In the genomic region with DNA sequence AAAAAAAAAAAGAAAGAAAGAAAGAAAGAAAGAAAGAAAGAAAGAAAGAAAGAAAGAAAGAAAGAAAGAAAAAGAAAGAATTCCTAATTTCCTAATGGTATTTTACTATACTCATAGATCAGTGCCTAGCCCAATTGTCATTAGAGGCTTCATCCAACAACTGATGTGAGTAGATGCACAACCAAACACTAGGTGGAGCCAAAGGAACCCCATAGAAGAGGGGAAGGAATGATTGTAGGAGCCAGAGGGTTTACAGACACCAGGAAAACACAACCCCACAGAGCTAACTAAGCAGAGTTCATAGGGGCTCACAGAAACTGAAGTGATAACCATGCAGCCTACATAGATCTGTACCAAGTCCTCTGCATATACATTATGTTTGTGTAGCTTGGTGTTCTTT, we compare ENCODE assay signal across 11 mouse cellular contexts. TPM values are rescaled to one million over a fixed set of nuclear protein-coding genes. Genes with fewer than 3 reads are reported as not detected.
A peak's percentile ranks its signal among the peaks of the same experiment; 100 is the strongest.
DNase-seq lines count a peak whose midpoint lies in the region; ATAC-seq and TF ChIP-seq lines count a peak whose summit lies in the region.
"Had no signal": no experiment of that assay in that cellular context is flagged by ENCODE, and none has a peak within 500 bp of the region (broad histone marks: within the 10 kb centered on the region; RNA-seq: fewer than 3 reads in every experiment).

No protein-coding gene starts in this region.

- no peak overlapping the region for H3K27ac ChIP-seq in hindbrain, postnatal 0 days
- H3K27ac ChIP-seq in hindbrain, embryonic 14.5 days = no peak overlapping the region
- H3K27ac ChIP-seq: embryonic facial prominence, embryonic 13.5 days; limb, embryonic 15.5 days had no signal

- H3K4me1 ChIP-seq in hindbrain, postnatal 0 days (ENCODE audit: insufficient read depth, low read length) = no peaks in the 10 kb centered on the region
- no peaks in the 10 kb centered on the region for H3K4me1 ChIP-seq in hindbrain, embryonic 14.5 days (replicated peaks; ENCODE audit: control insufficient read depth, insufficient read depth, low read length)
- H3K4me1 ChIP-seq: embryonic facial prominence, embryonic 13.5 days; limb, embryonic 15.5 days had no signal

- no peak for ATAC-seq in hindbrain, postnatal 0 days
- no peak for ATAC-seq in hindbrain, embryonic 14.5 days (ENCODE audit: low FRiP score)
- no peak for ATAC-seq in inflammation-experienced regulatory T-cells, adult 6 months

- 0 out of 2 replicates have a peak, but pooled peaks cover 2% of the 10 kb centered on the region for H3K9me3 ChIP-seq in hindbrain, postnatal 0 days (ENCODE audit: low read length)
- H3K9me3 ChIP-seq in hindbrain, embryonic 14.5 days (ENCODE audit: control insufficient read depth, low read length) = peaks cover 6% of the 10 kb centered on the region; the same call in 1 of the 2 replicates
- H3K9me3 ChIP-seq: embryonic facial prominence, embryonic 13.5 days; limb, embryonic 15.5 days had no signal

- no peaks in the 10 kb centered on the region for H3K27me3 ChIP-seq in hindbrain, postnatal 0 days (ENCODE audit: insufficient read depth, low read length)
- no peaks in the 10 kb centered on the region for H3K27me3 ChIP-seq in hindbrain, embryonic 14.5 days (ENCODE audit: control insufficient read depth, insufficient read depth, low read length)
- H3K27me3 ChIP-seq: embryonic facial prominence, embryonic 13.5 days; limb, embryonic 15.5 days had no signal

- no peaks in the 10 kb centered on the region for H3K36me3 ChIP-seq in hindbrain, postnatal 0 days (ENCODE audit: insufficient read depth, low read length)
- H3K36me3 ChIP-seq in hindbrain, embryonic 14.5 days (replicated peaks; ENCODE audit: control insufficient read depth, insufficient read depth) = no peaks in the 10 kb centered on the region
- H3K36me3 ChIP-seq: embryonic facial prominence, embryonic 13.5 days; limb, embryonic 15.5 days had no signal

- no peak for DNase-seq in hindbrain, postnatal 0 days (ENCODE audit: low spot score)
- DNase-seq in hindbrain, embryonic 14.5 days (ENCODE audit: low spot score) = no peak
- DNase-seq in right cerebral cortex, adult 2 months (ENCODE audit: low spot score in 2 of 2) = peak; percentile 14 to 24
- no peak for DNase-seq in right cerebral cortex, postnatal 25 days
- DNase-seq in c-Kit-positive CD71-negative TER-119-negative erythroid progenitor cells, embryonic 14.5 days (ENCODE audit: low read depth) = peak; percentile 1
- DNase-seq in gastrocnemius, postnatal 4 days (ENCODE audit: low spot score in 2 of 2) = no peak

- peak; percentile 12; the same call in 1 of the 2 replicates for TF ChIP-seq CTCF in hindbrain, postnatal 0 days (IDR thresholded peaks at IDR 0.05; ENCODE audit: low read depth)

- H3K4me3 ChIP-seq in hindbrain, postnatal 0 days (ENCODE audit: low read length) = no peak overlapping the region
- no peak overlapping the region for H3K4me3 ChIP-seq in hindbrain, embryonic 14.5 days (replicated peaks; ENCODE audit: low read length)
- H3K4me3 ChIP-seq: embryonic facial prominence, embryonic 13.5 days; limb, embryonic 15.5 days had no signal

- H3K4me2 ChIP-seq in hindbrain, postnatal 0 days (ENCODE audit: low read depth, low read length) = no peak overlapping the region
- no peak overlapping the region for H3K4me2 ChIP-seq in hindbrain, embryonic 14.5 days (replicated peaks)
- H3K4me2 ChIP-seq: embryonic facial prominence, embryonic 13.5 days; limb, embryonic 15.5 days had no signal

- no peak overlapping the region for H3K9ac ChIP-seq in hindbrain, postnatal 0 days (replicated peaks; ENCODE audit: low read length)
- no peak overlapping the region for H3K9ac ChIP-seq in hindbrain, embryonic 14.5 days
- H3K9ac ChIP-seq: embryonic facial prominence, embryonic 13.5 days; limb, embryonic 15.5 days had no signal

RNA-seq across cellular contexts. Expression of gene Cox7b2, which starts 2.5 kb away (rescaled TPM):
- total RNA-seq in hindbrain, postnatal 0 days (2014; rRNA removed) = not detected in 2 replicates
- polyA plus RNA-seq in hindbrain, postnatal 0 days (2015; fragmentation: Nextera tagmentation; extraction: Ambion mirVana) = 1.4 and 1.6 TPM in 2 replicates
- 0.86 and 1.3 TPM in 2 replicates for polyA plus RNA-seq in hindbrain, embryonic 14.5 days (2014; fragmentation: Nextera tagmentation; extraction: Ambion mirVana)
- not detected for polyA plus RNA-seq in inflammation-experienced regulatory T-cells, adult 6 months (2017; shearing (Covaris generic))
- not detected for total RNA-seq in gastrocnemius, postnatal 4 days (2021)
- total RNA-seq: heart, postnatal 14 days had no signal
- polyA plus RNA-seq: embryonic facial prominence, embryonic 13.5 days; limb, embryonic 15.5 days; neural tube, embryonic 14.5 days had no signal

Comparison
In these comparisons a context has a peak if more than half of its experiments do, and no peak if none do; other contexts are left out.
1. DNase-seq: peak in right cerebral cortex, adult 2 months (2 of 2) and c-Kit-positive CD71-negative TER-119-negative erythroid progenitor cells, embryonic 14.5 days (single experiment); none in hindbrain, postnatal 0 days (single experiment), hindbrain, embryonic 14.5 days (single experiment), right cerebral cortex, postnatal 25 days (single experiment) and gastrocnemius, postnatal 4 days (0 of 2).